Mouse (Mus musculus): ENCODE data around the gene Ppp1r13l.

- TF ChIP-seq CTCF (IDR thresholded peaks at IDR 0.05; ENCODE audit: borderline replicate concordance, control insufficient read depth, extremely low read depth, insufficient read depth, low read length, poor library complexity) (peak; percentile 51; the same call in 1 of the 2 replicates), POLR2A (IDR thresholded peaks at IDR 0.05; ENCODE audit: control insufficient read depth, extremely low read depth, insufficient read depth, low read length, poor library complexity) (0 out of 2 replicates have a peak, but pooled peaks have one; percentile 13)
These were observed 49.5 kb upstream of the Ppp1r13l start, which contains the start of gene Fosb for GRCm38 (mm10) chr7:19309884-19310641.
